Mouse (Mus musculus): ENCODE measurements around the gene Syt12. TPM values are rescaled to one million over a fixed set of nuclear protein-coding genes. Genes with fewer than 3 reads are reported as not detected.
A peak's percentile ranks its signal among the peaks of the same experiment; 100 is the strongest.

Gene Syt12
- polyA plus RNA-seq, 1 experiment from 2014 or later, result 1.7 TPM

DNA sequence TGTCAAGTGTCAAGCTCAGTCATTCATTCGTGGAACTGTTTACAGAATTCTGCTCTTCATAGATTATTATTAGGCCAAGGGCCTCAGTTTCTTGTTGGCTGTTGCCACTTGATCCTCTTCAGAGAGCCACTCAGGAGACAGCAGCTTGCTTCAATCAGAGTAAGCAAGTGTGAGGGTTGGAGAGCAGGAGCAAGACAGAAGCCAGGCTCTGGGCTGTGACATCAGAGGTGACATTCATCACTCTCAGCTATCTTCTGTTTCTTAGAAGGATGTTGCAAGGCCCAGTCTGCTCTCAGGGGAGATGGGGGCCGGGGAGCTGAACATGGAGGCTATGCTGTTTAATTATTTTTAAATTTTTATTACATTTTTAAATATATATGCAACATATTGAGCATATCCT lies 25.5 kb upstream of the Syt12 start:
- ATAC-seq (ENCODE audit: insufficient number of reproducible peaks, low FRiP score, low TSS enrichment, low read depth), result no peak
- WGBS, result 72% methylated on average over 2 of the region's 2 CpGs
- Histone ChIP-seq H3K27me3 (no peaks in the 10 kb centered on the region), H3K27ac (replicated peaks) (no peak overlapping the region), H3K4me2 (replicated peaks) (no peak overlapping the region), H3K4me1 (peaks cover 4% of the 10 kb centered on the region; the same call in 1 of the 2 replicates), H3K4me3 (replicated peaks) (no peak overlapping the region), H3K9me3 (replicated peaks) (no peaks in the 10 kb centered on the region), H3K9ac (no peak overlapping the region), H3K36me3 (no peaks in the 10 kb centered on the region)

DNA sequence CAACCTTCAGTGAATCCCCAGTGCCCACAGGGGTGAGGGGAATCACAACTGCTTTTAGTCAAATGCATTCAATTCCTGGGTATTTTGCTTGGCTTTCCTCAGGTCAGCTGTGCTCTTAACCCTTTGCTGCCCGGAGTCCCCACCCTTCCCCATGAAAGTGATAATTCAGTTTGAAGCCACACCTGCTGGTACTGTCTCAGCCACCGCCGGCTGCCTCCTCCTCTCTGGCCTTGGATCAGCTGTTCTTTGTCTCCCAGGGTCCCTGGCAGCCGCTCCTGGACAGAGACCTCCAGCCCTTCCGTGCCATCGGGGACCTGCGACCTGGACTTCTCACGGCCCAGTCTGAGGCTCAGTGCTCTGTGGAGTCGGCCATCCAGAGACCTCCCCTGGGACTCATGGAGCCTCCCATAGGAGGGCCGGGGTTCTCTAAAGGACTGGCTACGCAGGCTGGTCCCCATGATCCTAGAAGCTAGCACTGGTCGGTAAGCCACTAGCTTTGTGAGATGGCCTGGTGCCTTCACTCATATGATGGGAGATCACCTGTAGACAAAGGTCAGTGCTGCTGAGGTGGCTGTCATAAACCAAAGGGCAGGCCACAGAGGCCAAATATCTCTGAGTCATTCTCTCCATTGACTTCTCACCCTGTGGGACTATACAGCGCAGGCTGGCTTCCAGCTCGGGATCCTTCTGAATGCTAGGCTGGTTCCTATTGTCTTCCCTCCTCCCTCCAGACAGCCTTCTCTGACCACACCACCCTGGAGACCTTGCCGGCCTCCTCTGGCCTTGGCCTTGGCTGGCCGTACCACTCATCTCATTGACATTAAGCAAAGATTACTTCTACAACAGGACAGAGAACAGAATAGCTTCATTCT lies 21.1 kb upstream of the Syt12 start, which contains the start of gene 2010003K11Rik:
2010003K11Rik (minus strand) TSS at position 522 of the 872 bp plus-strand sequence.
- no peaks in the 10 kb centered on the region for H3K9me3 ChIP-seq (replicated peaks)
- WGBS, result 57% methylated on average over 16 of the region's 16 CpGs
- peak within 1 kb of the TSS; percentile 30; the same call in 1 of the 2 replicates for H3K4me2 ChIP-seq (replicated peaks)
- no peak within 1 kb of the TSS for H3K27ac ChIP-seq (replicated peaks)
- 0 out of 2 replicates have a peak within 1 kb of the TSS, but pooled peaks have one; percentile 6 for H3K9ac ChIP-seq
- H3K4me3 ChIP-seq (replicated peaks), result no peak within 1 kb of the TSS
- peaks cover 8% of the 10 kb centered on the region; the same call in 1 of the 2 replicates for H3K4me1 ChIP-seq
- no peaks in the 10 kb centered on the region for H3K36me3 ChIP-seq
- H3K27me3 ChIP-seq, result no peaks in the 10 kb centered on the region
- ATAC-seq (ENCODE audit: insufficient number of reproducible peaks, low FRiP score, low TSS enrichment, low read depth), result no peak

DNA sequence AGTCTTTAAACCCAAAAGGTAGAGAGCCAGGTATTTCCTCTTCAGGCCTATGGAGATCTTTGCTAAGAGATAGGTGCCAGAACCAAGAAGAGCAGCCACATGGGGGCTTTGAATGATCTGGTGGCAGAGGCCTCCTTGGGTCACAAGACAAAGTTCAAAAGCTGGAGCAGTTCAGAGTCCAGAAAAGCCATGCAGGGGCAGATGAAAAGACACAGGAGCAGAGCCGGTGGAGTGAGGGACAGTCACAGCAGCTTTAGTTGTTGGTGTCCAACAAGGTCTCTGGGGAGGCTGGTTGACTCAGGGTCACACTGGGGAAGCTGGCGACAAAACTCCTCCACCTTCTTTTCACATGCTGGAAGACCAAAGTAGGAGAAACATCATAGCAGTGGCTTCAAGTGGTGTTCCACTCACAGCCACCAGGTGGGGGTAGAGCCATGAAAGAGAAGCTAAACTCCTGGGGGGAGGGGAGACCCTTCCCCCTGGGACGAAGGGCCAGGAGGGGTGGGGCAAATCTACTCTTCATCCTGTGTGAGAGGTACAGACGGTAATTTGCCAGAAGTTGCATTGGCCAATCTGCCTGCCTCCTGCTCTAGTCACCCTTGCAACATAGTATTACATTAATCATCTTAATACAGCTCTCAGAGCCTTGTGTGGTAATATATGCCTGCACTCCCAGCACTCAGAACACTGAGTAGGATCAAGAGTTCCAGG lies 20.2 kb upstream of the Syt12 start:
- Histone ChIP-seq H3K9me3 (replicated peaks) (no peaks in the 10 kb centered on the region), H3K36me3 (no peaks in the 10 kb centered on the region), H3K9ac (0 out of 2 replicates have a peak overlapping the region, but pooled peaks have one; percentile 6), H3K27me3 (no peaks in the 10 kb centered on the region), H3K4me1 (peaks cover 8% of the 10 kb centered on the region; the same call in 1 of the 2 replicates), H3K4me3 (replicated peaks) (no peak overlapping the region), H3K4me2 (replicated peaks) (peak overlapping the region; percentile 30; the same call in 1 of the 2 replicates), H3K27ac (replicated peaks) (no peak overlapping the region)
- 0 out of 2 replicates have a peak, but pooled peaks have one; percentile 39 for ATAC-seq (ENCODE audit: insufficient number of reproducible peaks, low FRiP score, low TSS enrichment, low read depth)
- WGBS, result 5% methylated on average over 4 of the region's 4 CpGs

DNA sequence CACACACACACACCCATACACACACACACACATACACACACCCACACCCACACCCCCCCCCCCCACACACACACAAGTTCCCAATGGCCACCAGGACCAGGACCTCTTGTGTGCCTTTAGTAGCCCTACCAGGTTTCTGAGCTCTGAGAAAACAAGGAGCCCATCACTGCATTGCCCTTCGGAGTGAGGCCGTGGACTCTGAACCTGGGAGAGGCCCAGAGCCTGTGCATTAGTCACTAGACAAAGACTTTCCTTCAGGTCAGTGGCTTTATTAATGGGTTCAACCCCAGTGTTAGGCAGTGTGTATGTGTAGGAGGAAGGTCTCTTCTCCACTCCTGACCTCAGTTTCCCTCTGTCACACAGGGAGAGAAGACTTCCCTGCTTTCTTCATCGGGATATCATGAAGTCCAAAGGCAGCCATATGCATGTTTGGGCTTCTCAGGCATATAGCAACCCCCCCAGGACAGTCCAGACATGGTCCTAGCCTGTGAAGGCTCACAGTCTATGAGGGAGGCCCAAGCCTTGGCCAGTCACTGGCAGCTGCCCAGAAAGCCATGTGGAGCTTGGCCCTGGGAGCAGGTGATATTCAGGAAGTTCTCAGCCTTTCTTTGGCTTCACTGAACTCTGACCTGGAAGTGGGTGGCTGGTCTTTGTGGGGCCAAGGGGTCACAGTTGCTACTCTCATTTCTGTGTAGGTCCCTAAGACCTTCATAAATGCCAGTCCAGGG lies 19.5 kb upstream of the Syt12 start:
- no peaks in the 10 kb centered on the region for H3K9me3 ChIP-seq (replicated peaks)
- no peak for ATAC-seq (ENCODE audit: insufficient number of reproducible peaks, low FRiP score, low TSS enrichment, low read depth)
- H3K4me2 ChIP-seq (replicated peaks), result no peak overlapping the region
- no peaks in the 10 kb centered on the region for H3K36me3 ChIP-seq
- no peaks in the 10 kb centered on the region for H3K27me3 ChIP-seq
- peaks cover 8% of the 10 kb centered on the region; the same call in 1 of the 2 replicates for H3K4me1 ChIP-seq
- 87% methylated on average over 3 of the region's 3 CpGs for WGBS
- no peak overlapping the region for H3K27ac ChIP-seq (replicated peaks)
- no peak overlapping the region for H3K9ac ChIP-seq
- H3K4me3 ChIP-seq (replicated peaks), result no peak overlapping the region

DNA sequence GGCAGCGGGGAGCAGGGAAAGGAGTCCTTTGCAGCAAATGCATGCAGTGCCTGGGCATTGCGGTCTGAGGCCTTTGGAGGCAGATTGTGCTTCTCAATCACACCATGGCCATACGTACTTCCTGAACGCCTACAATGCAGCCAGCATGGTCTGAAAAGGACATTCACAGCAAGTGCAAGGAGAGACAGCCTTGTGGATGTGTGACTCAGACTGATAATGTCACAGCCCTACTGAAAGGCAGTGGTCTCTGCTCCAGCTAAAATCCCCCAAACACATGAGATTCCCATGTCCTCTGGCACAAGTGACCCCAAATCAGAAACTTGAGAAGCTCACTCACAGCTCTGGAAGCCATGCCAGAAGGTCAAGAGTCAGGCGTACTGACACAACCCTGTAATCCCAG lies 18.6 kb upstream of the Syt12 start:
- ATAC-seq (ENCODE audit: insufficient number of reproducible peaks, low FRiP score, low TSS enrichment, low read depth), result no peak
- H3K4me3 ChIP-seq (replicated peaks), result no peak overlapping the region
- 78% methylated on average over 5 of the region's 5 CpGs for WGBS

DNA sequence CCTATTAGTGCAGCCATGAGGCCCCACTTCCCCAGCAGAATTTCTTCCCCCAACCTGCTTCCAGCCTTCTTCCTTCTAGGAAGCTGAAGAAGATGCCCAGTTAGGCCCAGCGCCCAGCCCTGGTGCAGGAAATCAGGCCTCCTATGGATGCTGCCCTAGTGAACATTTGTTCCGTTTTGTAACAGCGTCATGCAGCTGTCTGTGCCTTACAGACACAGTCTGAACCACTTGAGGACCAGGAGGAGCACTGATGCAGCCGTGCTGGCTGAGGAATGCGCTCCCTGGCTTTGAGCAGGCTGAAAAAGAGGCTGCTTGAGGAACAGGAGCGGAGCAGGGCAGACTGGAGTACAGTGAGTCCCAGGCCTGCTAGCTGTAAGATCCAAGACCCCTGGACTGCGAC lies 17.5 kb upstream of the Syt12 start:
- Histone ChIP-seq H3K9ac (no peak overlapping the region), H3K4me2 (replicated peaks) (no peak overlapping the region), H3K36me3 (no peaks in the 10 kb centered on the region), H3K4me3 (replicated peaks) (no peak overlapping the region), H3K27me3 (no peaks in the 10 kb centered on the region), H3K4me1 (peaks cover 8% of the 10 kb centered on the region; the same call in 1 of the 2 replicates), H3K9me3 (replicated peaks) (no peaks in the 10 kb centered on the region), H3K27ac (replicated peaks) (no peak overlapping the region)
- no peak for ATAC-seq (ENCODE audit: insufficient number of reproducible peaks, low FRiP score, low TSS enrichment, low read depth)
- 66% methylated on average over 7 of the region's 7 CpGs for WGBS

More for the DNA sequence above, 18.6 kb upstream of the Syt12 start:
- Histone ChIP-seq H3K4me2 (replicated peaks) (no peak overlapping the region), H3K4me1 (peaks cover 8% of the 10 kb centered on the region; the same call in 1 of the 2 replicates), H3K9ac (no peak overlapping the region), H3K27me3 (no peaks in the 10 kb centered on the region), H3K27ac (replicated peaks) (no peak overlapping the region), H3K9me3 (replicated peaks) (no peaks in the 10 kb centered on the region), H3K36me3 (no peaks in the 10 kb centered on the region)

DNA sequence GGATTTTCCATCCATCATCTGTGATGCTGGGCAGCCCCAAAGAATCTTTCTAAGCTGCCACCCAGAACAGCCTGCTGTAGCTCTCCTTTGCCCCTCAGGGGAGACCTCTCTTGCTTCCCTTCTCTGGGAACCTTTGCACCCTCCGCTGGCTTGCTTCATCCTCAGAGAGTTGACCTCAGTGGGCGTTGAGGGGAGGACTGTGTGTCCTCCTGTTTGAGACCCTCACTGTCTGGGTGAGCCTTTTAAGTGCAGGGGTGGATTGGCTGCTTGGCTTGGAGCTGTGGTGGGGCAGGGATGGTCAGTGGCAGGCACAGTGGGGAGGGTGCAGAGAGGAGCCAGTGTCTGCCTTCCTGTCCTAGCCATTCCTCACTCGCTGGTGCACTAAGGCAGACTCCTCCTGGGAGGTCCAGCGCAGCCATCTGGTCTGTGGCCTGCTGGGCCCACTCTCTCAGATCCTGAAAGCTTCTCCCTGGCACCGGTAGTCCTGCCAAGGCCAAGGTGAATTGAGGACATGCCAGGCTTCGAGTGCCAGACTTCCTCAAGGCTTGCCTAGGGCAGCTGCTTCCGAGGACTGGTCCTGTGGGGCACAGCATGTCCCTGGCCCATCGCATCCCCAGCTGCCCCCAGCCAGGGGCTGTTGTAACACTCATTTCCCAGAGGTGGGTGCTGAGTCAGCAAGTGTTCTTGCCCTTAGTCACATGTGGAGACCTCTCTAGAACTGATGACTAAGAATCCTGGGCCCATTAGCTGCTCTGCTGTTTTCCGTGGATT lies 15.5 kb upstream of the Syt12 start:
- H3K4me3 ChIP-seq (replicated peaks), result no peak overlapping the region
- H3K27me3 ChIP-seq, result no peaks in the 10 kb centered on the region
- WGBS, result 43% methylated on average over 9 of the region's 9 CpGs
- H3K27ac ChIP-seq (replicated peaks), result no peak overlapping the region
- H3K9me3 ChIP-seq (replicated peaks), result no peaks in the 10 kb centered on the region
- H3K36me3 ChIP-seq, result no peaks in the 10 kb centered on the region
- no peak overlapping the region for H3K9ac ChIP-seq
- no peak overlapping the region for H3K4me2 ChIP-seq (replicated peaks)
- H3K4me1 ChIP-seq, result peaks cover 4% of the 10 kb centered on the region; the same call in 1 of the 2 replicates
- no peak for ATAC-seq (ENCODE audit: insufficient number of reproducible peaks, low FRiP score, low TSS enrichment, low read depth)

DNA sequence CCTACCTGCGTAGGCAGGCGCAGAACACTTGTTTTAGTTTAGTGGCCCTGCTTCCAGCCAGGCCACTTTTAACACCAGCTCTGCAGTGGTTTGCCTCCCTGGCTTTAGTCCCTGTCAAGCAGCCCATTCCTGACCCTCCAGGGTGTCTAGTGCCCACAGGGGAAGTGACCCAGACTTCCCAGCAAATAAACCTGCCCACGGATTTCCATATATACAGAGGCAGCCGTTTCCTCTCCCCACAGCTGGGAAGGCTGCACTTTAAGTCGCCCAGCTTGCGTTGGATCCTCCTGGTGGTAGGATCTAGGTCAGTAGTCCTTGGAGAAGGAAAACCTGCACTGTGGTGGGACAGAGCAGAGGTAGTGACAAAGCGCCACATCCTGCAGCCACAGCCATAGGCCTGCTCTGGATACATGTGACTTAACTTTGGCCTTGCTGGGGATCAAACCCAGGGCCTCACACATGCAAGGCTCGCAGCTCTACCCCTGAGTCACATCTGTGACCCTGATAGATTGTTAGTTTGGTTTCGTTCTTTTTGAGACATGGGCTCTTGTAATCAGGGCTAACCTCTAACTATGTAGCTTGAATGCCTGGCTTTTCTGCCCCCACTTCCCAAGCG lies 13.9 kb upstream of the Syt12 start:
- WGBS, result 66% methylated on average over 10 of the region's 10 CpGs
- Histone ChIP-seq H3K4me3 (replicated peaks) (no peak overlapping the region), H3K4me1 (no peaks in the 10 kb centered on the region), H3K9me3 (replicated peaks) (no peaks in the 10 kb centered on the region), H3K27me3 (no peaks in the 10 kb centered on the region), H3K9ac (no peak overlapping the region), H3K27ac (replicated peaks) (no peak overlapping the region), H3K4me2 (replicated peaks) (no peak overlapping the region), H3K36me3 (no peaks in the 10 kb centered on the region)
- ATAC-seq (ENCODE audit: insufficient number of reproducible peaks, low FRiP score, low TSS enrichment, low read depth), result no peak

DNA sequence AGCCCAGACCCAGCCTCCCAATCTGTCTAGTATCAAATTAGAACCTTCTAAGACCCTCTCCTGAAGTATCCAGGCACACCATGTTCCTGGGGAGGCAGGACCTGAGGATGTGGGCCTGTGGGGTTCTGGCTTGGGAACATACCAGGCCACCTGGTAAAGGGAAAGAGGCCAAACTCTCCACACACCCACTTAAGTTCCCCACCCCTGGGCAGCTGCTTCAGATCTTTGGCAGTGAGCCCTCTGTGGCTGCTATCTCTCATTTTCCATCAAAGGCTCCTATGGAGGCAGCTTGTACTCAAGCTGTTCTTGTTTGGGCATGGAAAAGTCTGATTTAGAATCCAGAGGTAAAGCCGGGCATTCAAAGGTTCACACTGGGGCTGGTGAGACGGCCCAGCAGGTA lies 10.6 kb upstream of the Syt12 start:
- Histone ChIP-seq H3K4me1 (no peaks in the 10 kb centered on the region), H3K9me3 (replicated peaks) (no peaks in the 10 kb centered on the region), H3K36me3 (no peaks in the 10 kb centered on the region), H3K27me3 (no peaks in the 10 kb centered on the region), H3K4me2 (replicated peaks) (no peak overlapping the region), H3K9ac (no peak overlapping the region), H3K4me3 (replicated peaks) (no peak overlapping the region), H3K27ac (replicated peaks) (no peak overlapping the region)
- 50% methylated on average over 2 of the region's 2 CpGs for WGBS
- no peak for ATAC-seq (ENCODE audit: insufficient number of reproducible peaks, low FRiP score, low TSS enrichment, low read depth)

DNA sequence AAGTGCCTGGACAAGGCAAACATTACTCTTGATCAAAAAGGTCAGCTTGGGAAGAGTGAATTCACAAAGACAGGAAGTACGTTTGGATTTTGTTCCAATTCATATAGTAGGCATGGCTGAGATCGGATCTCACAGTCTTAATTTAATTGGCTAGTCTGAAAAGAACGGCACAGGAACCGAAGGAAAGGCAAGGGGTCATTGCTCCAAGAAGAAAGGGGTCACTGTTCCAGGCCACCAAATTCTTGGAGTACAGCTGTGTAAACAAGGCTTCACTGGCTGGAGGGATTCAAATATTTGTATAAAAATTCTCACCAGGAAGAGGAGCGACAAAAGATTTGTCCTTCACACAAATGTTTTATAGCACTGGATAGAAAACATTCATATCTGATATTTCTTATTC lies 7.8 kb upstream of the Syt12 start:
- H3K27me3 ChIP-seq, result no peaks in the 10 kb centered on the region
- ATAC-seq (ENCODE audit: insufficient number of reproducible peaks, low FRiP score, low TSS enrichment, low read depth), result no peak
- no peak overlapping the region for H3K27ac ChIP-seq (replicated peaks)
- no peaks in the 10 kb centered on the region for H3K9me3 ChIP-seq (replicated peaks)
- H3K36me3 ChIP-seq, result no peaks in the 10 kb centered on the region
- no peak overlapping the region for H3K9ac ChIP-seq
- no peak overlapping the region for H3K4me3 ChIP-seq (replicated peaks)
- 28% methylated on average over 5 of the region's 5 CpGs for WGBS
- no peaks in the 10 kb centered on the region for H3K4me1 ChIP-seq
- no peak overlapping the region for H3K4me2 ChIP-seq (replicated peaks)

Measured in embryonic facial prominence, embryonic 15.5 days (tissue).